Mouse (Mus musculus) forebrain, embryonic 15.5 days (tissue): ENCODE measurements at regions not wholly inside any gene's neighbourhood (a gene's known extent, or its start where the extent isn't known, plus 50 kb on each side); places are given as distances from the start of the nearest gene placed in this dataset.
A peak's percentile ranks its signal among the peaks of the same experiment; 100 is the strongest.

ENCODE experiments used
- ATAC-seq: fragments of 200-750 bp; cut with Nextera tagmentation; replicated peaks from 2 replicates; pipeline ENCODE4 v1.8.0; 2017; ENCODE audit warnings: mild to moderate bottlenecking, moderate TSS enrichment, moderate library complexity
- H3K27ac ChIP-seq: fragments of 300-500 bp; sonication (generic); replicated peaks from 2 replicates; pipeline ENCODE4 v1.5.1; 2015; ENCODE audit warnings: mild to moderate bottlenecking, inconsistent platforms
- H3K27me3 ChIP-seq: fragments of 300-500 bp; sonication (generic); 2 replicates; pipeline ENCODE4 v1.6.1; 2015; ENCODE audit warnings: inconsistent platforms
- H3K36me3 ChIP-seq: fragments of 300-500 bp; sonication (generic); 2 replicates; pipeline ENCODE4 v1.6.1; 2015; ENCODE audit warnings: mild to moderate bottlenecking, inconsistent platforms
- H3K4me1 ChIP-seq: fragments of 300-500 bp; sonication (generic); 2 replicates; pipeline ENCODE4 v1.6.1; 2015; ENCODE audit warnings: inconsistent platforms
- H3K4me2 ChIP-seq: fragments of 300-500 bp; sonication (generic); replicated peaks from 2 replicates; pipeline ENCODE4 v1.6.1; 2015; ENCODE audit warnings: mild to moderate bottlenecking, inconsistent platforms
- H3K4me3 ChIP-seq: fragments of 300-500 bp; sonication (generic); 2 replicates; pipeline ENCODE4 v1.5.1; 2015; ENCODE audit warnings: mild to moderate bottlenecking, inconsistent platforms
- H3K9ac ChIP-seq: fragments of 300-500 bp; sonication (generic); replicated peaks from 2 replicates; pipeline ENCODE4 v1.6.1; 2015; ENCODE audit warnings: mild to moderate bottlenecking, inconsistent platforms
- H3K9me3 ChIP-seq: fragments of 300-500 bp; sonication (generic); 2 replicates; pipeline ENCODE4 v1.6.1; 2016; ENCODE audit warnings: inconsistent platforms
- WGBS: fragments of 180-500 bp; shearing (Covaris S2); methylation state at CpG from one replicate; pipeline ENCODE4 v1.1.7; 2015; ENCODE audit warnings: mixed read lengths; 5-methylcytosine and 5-hydroxymethylcytosine counted together

DNA sequence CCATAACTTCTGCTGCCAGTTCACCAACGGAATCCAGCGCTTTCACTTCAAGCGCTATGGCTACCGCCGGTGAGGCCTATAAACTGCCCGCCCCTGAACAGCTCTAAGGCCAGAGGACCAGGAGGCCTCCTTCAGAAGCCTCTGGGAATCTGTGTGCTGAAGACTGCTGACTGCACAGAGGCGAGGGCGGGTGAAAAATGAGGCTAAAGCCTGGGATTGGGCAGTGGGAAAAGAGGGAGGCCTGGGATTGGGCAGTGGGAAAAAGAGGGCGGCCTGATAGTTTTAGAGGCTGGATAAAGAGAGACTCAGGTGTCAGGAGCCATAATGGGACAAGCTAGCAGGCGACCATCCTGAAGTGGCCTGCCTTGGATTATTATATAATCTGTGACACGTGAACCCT, 80.8 kb downstream of the Plekhb2 start:
- H3K27me3 ChIP-seq = no peaks in the 10 kb centered on the region

DNA sequence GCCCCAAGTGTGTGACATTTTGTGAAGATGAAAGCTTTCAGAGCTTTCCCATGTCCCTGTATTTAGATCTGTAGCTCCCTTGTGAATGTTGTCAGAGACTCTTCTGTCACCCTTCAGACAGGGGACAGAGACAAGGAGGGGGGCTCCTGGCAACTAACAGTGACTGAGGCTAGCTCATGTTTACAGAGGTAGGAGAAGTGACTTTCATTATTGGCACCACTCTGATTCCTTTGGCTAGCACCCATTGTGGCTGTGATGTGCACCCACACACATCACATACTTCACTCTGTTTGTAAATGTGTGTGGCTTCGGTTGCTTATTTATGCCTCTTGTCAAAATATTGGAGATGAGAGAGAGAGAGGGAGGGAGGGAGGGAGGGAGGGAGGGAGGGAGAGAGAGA, 93.4 kb downstream of the Plekhb2 start:
- 77% methylated on average over 1 of the region's 1 CpGs for WGBS
- Histone ChIP-seq H3K4me1 (no peaks in the 10 kb centered on the region), H3K27ac (no peak overlapping the region), H3K9me3 (no peaks in the 10 kb centered on the region), H3K4me3 (no peak overlapping the region), H3K36me3 (no peaks in the 10 kb centered on the region), H3K9ac (no peak overlapping the region), H3K27me3 (no peaks in the 10 kb centered on the region), H3K4me2 (no peak overlapping the region)
- ATAC-seq = no peak

More for the DNA sequence above, 80.8 kb downstream of the Plekhb2 start:
- H3K4me1 ChIP-seq = no peaks in the 10 kb centered on the region
- H3K4me3 ChIP-seq = no peak overlapping the region
- ATAC-seq = no peak
- H3K36me3 ChIP-seq = no peaks in the 10 kb centered on the region
- H3K9ac ChIP-seq = no peak overlapping the region
- H3K9me3 ChIP-seq = peaks cover 5% of the 10 kb centered on the region; the same call in 1 of the 2 replicates
- no peak overlapping the region for H3K27ac ChIP-seq
- H3K4me2 ChIP-seq = no peak overlapping the region
- WGBS = 92% methylated on average over 11 of the region's 11 CpGs

DNA sequence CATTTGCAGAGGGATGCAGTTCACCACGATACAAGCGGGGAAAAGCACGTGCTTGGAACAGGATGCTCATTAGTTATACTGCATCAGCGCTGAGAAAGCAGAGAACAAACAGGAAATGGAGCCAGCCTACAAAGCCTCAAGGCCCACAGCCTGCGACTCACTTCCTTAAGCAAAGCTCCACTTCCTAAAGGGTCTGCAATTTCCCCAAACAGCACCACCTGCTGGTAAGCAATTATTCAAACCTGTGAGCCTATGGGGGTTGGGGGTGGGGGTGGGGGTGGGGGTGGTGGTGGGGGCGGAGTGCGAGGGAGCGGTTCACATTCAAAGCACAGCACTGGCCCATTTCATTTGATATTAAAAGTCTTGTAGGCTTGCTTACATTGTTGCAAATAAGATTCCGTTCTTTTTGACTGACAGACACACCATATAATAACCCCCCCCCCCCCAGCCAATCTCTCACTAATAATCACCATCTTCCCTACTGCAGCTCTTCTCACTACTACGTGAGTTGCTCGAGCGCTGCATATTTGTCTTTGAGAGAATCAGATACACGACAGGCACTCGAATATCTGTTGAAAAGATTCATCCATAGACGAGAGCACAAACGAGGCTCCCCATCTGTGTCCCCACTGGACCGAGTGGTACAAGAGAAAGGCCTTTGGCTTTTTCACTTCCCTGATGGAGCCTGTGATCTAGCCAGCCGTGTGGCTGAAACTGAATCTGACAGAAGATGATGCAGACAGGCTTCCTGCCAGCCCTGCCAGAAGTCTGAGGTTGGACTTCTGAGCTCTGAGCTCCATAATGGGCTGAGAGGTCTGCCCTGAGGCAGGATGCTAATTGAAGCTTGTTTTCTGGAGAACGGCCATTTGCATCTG, 112.1 kb downstream of the Plekhb2 start:
- peak overlapping the region; percentile 24; the same call in 1 of the 2 replicates for H3K27ac ChIP-seq
- peak; percentile 48; the same call in 1 of the 2 replicates for ATAC-seq
- no peak overlapping the region for H3K9ac ChIP-seq
- no peaks in the 10 kb centered on the region for H3K36me3 ChIP-seq
- H3K9me3 ChIP-seq = no peaks in the 10 kb centered on the region
- no peak overlapping the region for H3K4me3 ChIP-seq
- H3K4me2 ChIP-seq = no peak overlapping the region
- 62% methylated on average over 19 of the region's 19 CpGs for WGBS
- H3K27me3 ChIP-seq = no peaks in the 10 kb centered on the region
- no peaks in the 10 kb centered on the region for H3K4me1 ChIP-seq

DNA sequence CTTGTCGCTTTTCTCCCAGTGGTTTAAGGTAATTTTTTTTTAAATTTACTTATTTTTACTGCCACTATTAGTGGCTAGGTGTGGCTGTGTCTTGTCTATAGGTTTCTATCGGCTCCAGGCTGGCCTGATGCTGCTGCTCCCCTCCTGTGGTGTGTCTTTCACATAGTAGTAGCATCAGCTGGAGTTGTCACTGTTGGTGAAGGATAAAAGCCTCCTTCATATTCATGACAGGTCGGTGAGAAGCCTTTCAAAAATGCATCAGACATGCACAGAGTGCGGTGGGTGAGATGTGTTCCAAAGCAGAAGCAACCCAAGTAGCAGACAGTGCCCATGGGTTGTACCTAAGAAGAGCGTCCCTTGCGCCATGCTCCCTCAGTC, 112.7 kb downstream of the Plekhb2 start:
- H3K4me2 ChIP-seq = no peak overlapping the region
- 70% methylated on average over 6 of the region's 6 CpGs for WGBS
- H3K4me1 ChIP-seq = no peaks in the 10 kb centered on the region
- no peak overlapping the region for H3K4me3 ChIP-seq
- H3K9me3 ChIP-seq = no peaks in the 10 kb centered on the region
- H3K27ac ChIP-seq = peak overlapping the region; percentile 24; the same call in 1 of the 2 replicates
- H3K27me3 ChIP-seq = no peaks in the 10 kb centered on the region
- ATAC-seq = no peak
- H3K9ac ChIP-seq = no peak overlapping the region
- no peaks in the 10 kb centered on the region for H3K36me3 ChIP-seq

DNA sequence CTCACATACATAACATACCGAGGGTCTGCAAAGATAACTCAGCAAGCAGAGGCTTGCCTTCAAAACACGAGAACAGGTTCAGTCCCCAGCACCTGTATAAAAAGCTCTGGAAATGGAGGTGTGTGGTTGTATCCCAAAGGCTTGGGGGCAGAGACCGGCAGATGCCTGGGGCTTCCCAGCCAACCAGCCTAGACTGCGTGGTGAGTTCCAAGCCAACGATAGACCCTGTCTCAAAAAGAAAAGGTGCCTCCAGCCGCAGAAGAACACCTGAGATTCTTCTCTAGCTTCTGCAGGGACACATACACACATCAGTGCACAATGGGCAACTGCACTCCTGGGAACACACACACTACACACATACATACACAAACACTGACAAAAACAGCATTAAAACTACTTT, 125.0 kb downstream of the Plekhb2 start:
- H3K9ac ChIP-seq = no peak overlapping the region

DNA sequence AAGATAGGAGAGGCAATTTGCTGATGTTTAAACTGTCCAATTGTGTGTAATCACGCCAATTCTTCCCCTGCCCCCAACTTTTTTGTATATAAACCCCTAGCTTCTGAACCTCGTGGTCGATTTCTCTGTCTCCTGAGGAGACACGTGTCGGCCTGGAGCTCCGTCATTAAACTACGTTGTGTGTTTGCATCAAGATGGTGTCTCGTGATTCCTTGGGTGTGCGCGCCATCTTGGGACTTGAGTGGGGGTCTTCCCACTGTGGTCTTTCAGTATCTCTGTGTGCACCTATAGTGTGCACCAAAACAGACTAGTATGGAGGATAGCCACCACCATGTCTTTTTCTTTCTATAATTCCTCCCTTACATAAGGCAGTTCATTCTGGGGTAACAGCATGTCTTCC, 128.4 kb downstream of the Plekhb2 start:
- WGBS = 92% methylated on average over 10 of the region's 10 CpGs
- no peaks in the 10 kb centered on the region for H3K27me3 ChIP-seq
- no peaks in the 10 kb centered on the region for H3K4me1 ChIP-seq
- no peak overlapping the region for H3K27ac ChIP-seq
- no peaks in the 10 kb centered on the region for H3K9me3 ChIP-seq
- H3K36me3 ChIP-seq = no peaks in the 10 kb centered on the region
- no peak overlapping the region for H3K9ac ChIP-seq
- H3K4me2 ChIP-seq = no peak overlapping the region
- ATAC-seq = no peak
- H3K4me3 ChIP-seq = no peak overlapping the region

More for the DNA sequence above, 125.0 kb downstream of the Plekhb2 start:
- WGBS = 91% methylated on average over 6 of the region's 6 CpGs
- Histone ChIP-seq H3K4me3 (no peak overlapping the region), H3K4me2 (no peak overlapping the region), H3K36me3 (no peaks in the 10 kb centered on the region), H3K27ac (no peak overlapping the region), H3K9me3 (no peaks in the 10 kb centered on the region), H3K4me1 (no peaks in the 10 kb centered on the region), H3K27me3 (no peaks in the 10 kb centered on the region)
- no peak for ATAC-seq

DNA sequence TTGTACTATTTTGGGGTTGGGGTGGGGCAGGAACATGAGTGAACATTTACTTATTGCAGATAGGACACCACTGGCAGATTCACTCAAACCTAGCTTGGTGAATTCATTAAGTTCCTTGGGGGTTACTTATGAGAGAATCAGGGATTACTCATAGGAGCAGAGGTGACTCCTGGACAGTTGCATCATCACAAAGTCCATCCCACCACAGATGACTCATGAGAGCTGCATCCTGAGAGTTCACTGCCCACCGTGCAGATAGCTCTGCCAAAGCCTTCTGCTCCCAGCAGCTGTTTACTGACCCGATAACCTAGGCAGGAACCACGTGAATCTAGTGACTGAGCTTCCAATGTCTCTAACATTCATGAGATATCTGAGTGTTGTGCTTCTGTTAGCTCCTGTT, 129.6 kb downstream of the Plekhb2 start:
- no peak overlapping the region for H3K4me3 ChIP-seq
- H3K4me1 ChIP-seq = no peaks in the 10 kb centered on the region
- 86% methylated on average over 3 of the region's 3 CpGs for WGBS
- no peak for ATAC-seq
- H3K27me3 ChIP-seq = no peaks in the 10 kb centered on the region
- no peak overlapping the region for H3K9ac ChIP-seq
- no peak overlapping the region for H3K4me2 ChIP-seq
- no peak overlapping the region for H3K27ac ChIP-seq
- H3K9me3 ChIP-seq = no peaks in the 10 kb centered on the region
- H3K36me3 ChIP-seq = no peaks in the 10 kb centered on the region

DNA sequence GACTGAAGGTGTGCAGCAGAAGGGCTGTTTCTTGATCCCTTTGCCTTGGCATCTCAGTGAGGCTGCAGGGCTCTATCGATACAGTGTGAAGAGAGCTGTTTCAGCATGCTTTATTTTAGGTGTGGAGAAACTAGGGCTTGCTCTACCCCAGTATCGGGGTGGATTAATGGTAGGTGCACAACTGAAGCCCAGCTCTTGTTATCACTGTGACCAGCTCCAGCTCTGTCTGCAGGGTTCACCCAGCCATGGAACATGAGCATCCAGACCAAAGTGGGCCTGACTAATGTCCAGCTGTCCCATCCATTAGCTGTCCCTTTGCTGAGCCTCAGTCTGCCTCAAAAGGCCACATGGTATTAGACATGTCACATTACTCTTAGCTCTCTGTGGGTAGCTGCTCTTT, 132.2 kb downstream of the Plekhb2 start:
- no peak for ATAC-seq
- Histone ChIP-seq H3K9ac (no peak overlapping the region), H3K4me2 (no peak overlapping the region), H3K4me3 (no peak overlapping the region), H3K9me3 (no peaks in the 10 kb centered on the region), H3K27me3 (no peaks in the 10 kb centered on the region), H3K27ac (no peak overlapping the region), H3K4me1 (no peaks in the 10 kb centered on the region), H3K36me3 (no peaks in the 10 kb centered on the region)
- 93% methylated on average over 2 of the region's 2 CpGs for WGBS

DNA sequence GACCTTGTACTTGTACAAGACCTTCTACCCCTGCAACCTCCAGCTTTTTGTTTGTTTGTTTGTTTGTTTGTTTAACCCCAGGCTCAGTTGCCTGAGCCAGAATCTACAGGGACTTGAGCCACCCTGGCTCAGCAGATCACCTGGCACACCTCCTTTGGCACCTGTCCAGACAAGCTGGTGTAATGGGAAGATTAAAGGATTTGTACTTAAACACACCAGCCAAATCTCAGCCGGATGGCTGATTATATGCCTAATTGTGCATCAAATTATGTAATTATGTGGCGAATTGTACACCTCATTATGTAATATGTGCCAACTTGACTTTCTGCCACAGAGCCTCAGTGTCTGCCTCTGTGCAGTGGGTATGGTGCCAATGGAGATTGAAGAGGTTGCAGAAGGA, 133.2 kb downstream of the Plekhb2 start:
- Histone ChIP-seq H3K27me3 (no peaks in the 10 kb centered on the region), H3K9ac (no peak overlapping the region), H3K4me1 (peaks cover 6% of the 10 kb centered on the region; the same call in 1 of the 2 replicates), H3K27ac (no peak overlapping the region), H3K4me3 (no peak overlapping the region), H3K9me3 (no peaks in the 10 kb centered on the region), H3K4me2 (no peak overlapping the region), H3K36me3 (no peaks in the 10 kb centered on the region)
- ATAC-seq = no peak
- 18% methylated on average over 2 of the region's 2 CpGs for WGBS

DNA sequence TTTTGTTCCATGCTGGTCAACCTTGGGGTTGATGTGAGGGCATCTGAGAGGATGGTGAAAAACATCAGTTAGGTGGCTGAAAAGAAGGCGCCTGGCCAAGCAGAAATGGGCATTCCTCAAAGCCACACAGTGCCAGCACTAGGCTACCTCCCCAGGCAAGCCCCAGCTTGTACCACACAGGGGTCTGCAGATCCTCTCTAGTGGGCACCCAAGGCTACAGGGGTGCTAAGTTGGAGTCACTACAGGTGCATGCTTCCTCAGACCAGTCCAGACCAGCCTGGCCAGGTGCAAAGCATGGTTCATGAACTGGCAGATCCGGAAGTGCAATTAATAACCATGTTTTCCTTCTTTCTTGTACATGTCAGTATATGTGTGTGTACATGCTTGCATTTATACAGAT, 137.1 kb downstream of the Plekhb2 start:
- Histone ChIP-seq H3K4me2 (no peak overlapping the region), H3K36me3 (no peaks in the 10 kb centered on the region), H3K9me3 (no peaks in the 10 kb centered on the region), H3K4me3 (no peak overlapping the region), H3K9ac (no peak overlapping the region), H3K27ac (no peak overlapping the region), H3K4me1 (peaks cover 10% of the 10 kb centered on the region; the same call in 1 of the 2 replicates), H3K27me3 (no peaks in the 10 kb centered on the region)
- 98% methylated on average over 2 of the region's 2 CpGs for WGBS
- no peak for ATAC-seq

DNA sequence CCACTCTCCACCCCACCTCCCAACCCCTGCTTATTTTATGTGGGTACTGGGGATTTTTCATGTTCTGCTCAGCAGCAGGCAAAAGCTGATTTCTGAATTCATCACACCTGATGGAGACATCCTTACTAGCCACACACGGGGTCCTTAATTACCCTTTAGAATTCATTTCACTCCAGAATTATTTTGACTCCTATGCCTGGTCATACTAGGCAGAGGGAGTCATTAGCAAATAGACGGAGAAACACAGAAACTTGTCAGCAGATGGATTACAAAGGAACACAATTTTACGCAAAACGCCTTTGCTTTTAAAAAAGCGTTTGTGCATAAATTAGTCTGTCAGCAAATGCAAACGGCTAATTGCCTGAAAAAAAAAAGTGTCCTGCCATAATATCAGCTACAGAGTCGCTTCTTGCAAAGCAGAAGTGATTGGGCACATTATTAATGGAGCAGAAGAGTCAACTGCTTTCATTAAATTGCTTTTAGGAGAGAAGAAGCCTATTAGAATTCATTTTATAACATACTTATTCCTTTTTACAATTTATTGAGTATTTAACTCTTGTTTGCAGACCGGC, 138.0 kb downstream of the Plekhb2 start:
- no peaks in the 10 kb centered on the region for H3K36me3 ChIP-seq
- H3K27ac ChIP-seq = peak overlapping the region; percentile 24; the same call in 1 of the 2 replicates
- peaks cover 10% of the 10 kb centered on the region; the same call in 1 of the 2 replicates for H3K4me1 ChIP-seq
- 18% methylated on average over 8 of the region's 8 CpGs for WGBS
- no peak overlapping the region for H3K9ac ChIP-seq
- ATAC-seq = peak; percentile 67; the same call in 1 of the 2 replicates
- H3K9me3 ChIP-seq = no peaks in the 10 kb centered on the region
- no peaks in the 10 kb centered on the region for H3K27me3 ChIP-seq
- H3K4me2 ChIP-seq = no peak overlapping the region
- no peak overlapping the region for H3K4me3 ChIP-seq

DNA sequence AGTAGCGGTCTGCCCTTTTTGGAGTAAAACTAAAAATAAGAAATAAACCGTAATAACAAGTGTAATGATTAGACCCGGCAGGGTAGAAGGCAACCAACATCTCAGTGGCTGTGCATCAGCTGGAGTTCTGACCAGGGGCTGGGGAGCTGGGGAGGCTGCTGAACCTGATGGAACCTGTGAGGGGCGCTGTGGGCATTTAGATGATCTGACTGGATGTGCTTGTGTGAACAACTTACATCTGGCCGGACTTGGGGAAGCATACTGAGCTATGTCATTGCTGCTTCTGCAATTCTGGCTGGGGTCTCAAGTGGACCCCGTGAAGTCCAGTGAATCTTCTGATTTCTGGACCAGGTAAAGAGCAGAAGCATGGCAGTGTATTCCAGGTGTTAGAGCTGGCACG, 138.4 kb downstream of the Plekhb2 start:
- 70% methylated on average over 7 of the region's 7 CpGs for WGBS
- no peak overlapping the region for H3K9ac ChIP-seq
- H3K4me1 ChIP-seq = peaks cover 10% of the 10 kb centered on the region; the same call in 1 of the 2 replicates
- no peaks in the 10 kb centered on the region for H3K27me3 ChIP-seq
- ATAC-seq = peak; percentile 69
- H3K36me3 ChIP-seq = no peaks in the 10 kb centered on the region
- H3K9me3 ChIP-seq = no peaks in the 10 kb centered on the region
- H3K27ac ChIP-seq = no peak overlapping the region
- H3K4me3 ChIP-seq = no peak overlapping the region
- H3K4me2 ChIP-seq = no peak overlapping the region
